Mouse (Mus musculus) adipose tissue, adult 10 weeks (tissue): ENCODE data around the gene Gm10375. TPM values are rescaled to one million over a fixed set of nuclear protein-coding genes. Genes with fewer than 3 reads are reported as not detected.

Source experiments
- polyA plus RNA-seq: library from polyadenylated mRNA; stranded (reverse); fragments of 350-450 nt; fragmentation: Illumina TruSeq; extraction: RNeasy Lipid Tissue Mini Kit (QIAGEN cat#74804); gene quantifications from one replicate; pipeline ENCODE4 v1.2.3, GENCODE M21; 2014; ENCODE audit warnings: low read depth, low replicate concordance

Gene Gm10375
- polyA plus RNA-seq: 0.84 TPM

GRCm38 (mm10) chr14:43607913-43608312, at the start of gene Gm10375:
TSS of gene Gm10375 (minus strand) at chr14:43608013.

GRCm38 (mm10) chr14:43579046-43579445, 28.8 kb downstream of the Gm10375 start, which contains the start of gene Gm17654:
TSS of gene Gm17654 (minus strand) at chr14:43579146.

Other genes starting within 250 kb of the Gm10375 start
- not detected for gene Gm8138, start 191.7 kb downstream of the Gm10375 start, polyA plus RNA-seq
- 0.77 TPM for gene Gm5799, start 64.4 kb downstream of the Gm10375 start, polyA plus RNA-seq
- gene Gm17654, start 28.9 kb downstream of the Gm10375 start, polyA plus RNA-seq: not detected
- not detected for gene Gm8165, start 69.2 kb upstream of the Gm10375 start, polyA plus RNA-seq
- 1.3 TPM for gene Gm7324, start 89.8 kb upstream of the Gm10375 start, polyA plus RNA-seq
- gene Gm16506, start 119.5 kb upstream of the Gm10375 start, polyA plus RNA-seq: not detected
- gene Gm6526, start 139.9 kb upstream of the Gm10375 start, polyA plus RNA-seq: not detected
- gene Gm8180, start 176.7 kb upstream of the Gm10375 start, polyA plus RNA-seq: not detected